Mouse (Mus musculus): ENCODE data around the gene Mfap2. TPM values are rescaled to one million over a fixed set of nuclear protein-coding genes. Genes with fewer than 3 reads are reported as not detected.

The Mfap2 gene
- polyA plus RNA-seq, 1 experiment from 2014 or later, result 409 TPM

DNA sequence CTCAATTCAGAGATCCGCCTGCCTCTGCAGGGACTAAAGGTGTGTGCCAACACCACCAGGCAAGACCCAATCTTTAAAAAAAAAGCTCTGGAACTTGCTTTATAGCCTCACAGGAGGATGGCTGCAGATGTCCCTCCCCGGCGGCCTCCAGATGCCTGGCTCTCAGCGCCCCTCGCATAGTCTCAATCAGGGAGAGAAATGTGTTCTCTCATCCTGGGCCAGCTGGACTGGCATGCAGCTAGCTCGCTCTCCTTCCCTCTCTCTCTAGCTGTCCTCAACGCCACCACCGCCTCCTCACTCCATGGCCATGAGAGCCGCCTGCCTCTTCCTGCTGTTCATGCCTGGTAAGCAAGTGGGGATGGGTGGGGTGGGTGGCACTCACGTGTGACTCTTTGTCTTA is 2.3 kb downstream of the Mfap2 start:
- Histone ChIP-seq H3K27ac (replicated peaks; ENCODE audit: low read depth, low read length) (no peak overlapping the region), H3K4me3 (ENCODE audit: low read depth, low read length) (peak overlapping the region; percentile 4; the same call in 1 of the 2 replicates), H3K4me1 (ENCODE audit: control insufficient read depth, insufficient read depth, low read length) (peaks cover 4% of the 10 kb centered on the region), H3K9me3 (replicated peaks; ENCODE audit: control insufficient read depth, low read length) (no peaks in the 10 kb centered on the region), H3K36me3 (replicated peaks; ENCODE audit: control insufficient read depth, insufficient read depth, low read depth, low read length) (peaks cover 17% of the 10 kb centered on the region), H3K9ac (replicated peaks; ENCODE audit: low read length) (0 out of 2 replicates have a peak overlapping the region, but pooled peaks have one; percentile 18), H3K4me2 (ENCODE audit: low read depth, low read length) (no peak overlapping the region), H3K27me3 (ENCODE audit: control insufficient read depth, insufficient read depth, low read length) (no peaks in the 10 kb centered on the region)
- DNase-seq (ENCODE audit: low spot score) (no peak), ATAC-seq (replicated peaks; ENCODE audit: insufficient number of reproducible peaks, low FRiP score, low TSS enrichment, low read depth) (no peak)
- WGBS, result 78% methylated on average over 8 of the region's 10 CpGs

DNA sequence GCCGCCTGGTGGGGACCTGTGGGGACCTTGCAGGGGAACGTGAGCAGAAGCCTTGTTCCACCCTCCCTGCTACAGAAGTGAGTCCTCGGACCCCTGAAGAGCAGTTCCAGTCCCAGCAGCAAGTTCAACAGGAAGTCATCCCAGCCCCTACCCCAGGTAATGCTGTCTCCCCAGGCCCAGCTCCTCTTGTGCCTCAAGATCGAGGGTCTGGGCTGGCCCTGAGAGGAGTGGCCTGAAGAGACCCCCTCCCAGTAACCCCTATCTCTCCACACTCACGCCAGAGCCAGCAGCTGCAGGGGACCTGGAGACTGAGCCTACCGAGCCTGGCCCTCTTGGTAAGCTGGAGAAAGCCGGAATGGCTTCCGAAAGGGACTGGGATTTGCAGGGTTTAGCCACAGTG is 3.9 kb downstream of the Mfap2 start:
- 67% methylated on average over 8 of the region's 8 CpGs for WGBS
- H3K4me1 ChIP-seq (ENCODE audit: control insufficient read depth, insufficient read depth, low read length), result peaks cover 4% of the 10 kb centered on the region
- H3K27ac ChIP-seq (replicated peaks; ENCODE audit: low read depth, low read length), result no peak overlapping the region
- no peaks in the 10 kb centered on the region for H3K27me3 ChIP-seq (ENCODE audit: control insufficient read depth, insufficient read depth, low read length)
- no peak overlapping the region for H3K9ac ChIP-seq (replicated peaks; ENCODE audit: low read length)
- peaks cover 17% of the 10 kb centered on the region for H3K36me3 ChIP-seq (replicated peaks; ENCODE audit: control insufficient read depth, insufficient read depth, low read depth, low read length)
- H3K4me2 ChIP-seq (ENCODE audit: low read depth, low read length), result no peak overlapping the region
- no peak overlapping the region for H3K4me3 ChIP-seq (ENCODE audit: low read depth, low read length)
- ATAC-seq (replicated peaks; ENCODE audit: insufficient number of reproducible peaks, low FRiP score, low TSS enrichment, low read depth) (no peak), DNase-seq (ENCODE audit: low spot score) (no peak)
- no peaks in the 10 kb centered on the region for H3K9me3 ChIP-seq (replicated peaks; ENCODE audit: control insufficient read depth, low read length)

DNA sequence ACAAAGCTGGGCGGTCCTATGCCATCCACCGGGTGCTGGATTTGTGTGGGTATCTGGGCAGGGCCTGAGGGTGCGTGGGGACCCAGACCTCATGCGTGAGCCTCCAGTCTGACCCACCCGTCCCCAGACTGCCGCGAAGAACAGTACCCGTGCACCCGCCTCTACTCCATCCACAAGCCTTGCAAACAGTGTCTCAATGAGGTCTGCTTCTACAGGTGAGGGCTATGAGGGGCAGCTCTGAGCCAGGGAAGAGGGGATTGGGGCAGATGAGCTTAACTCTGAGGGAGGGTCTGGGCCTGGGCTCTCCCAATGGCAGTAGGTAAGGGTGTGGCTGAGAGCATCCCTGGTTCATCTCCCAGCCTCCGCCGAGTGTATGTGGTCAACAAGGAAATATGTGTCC is 4.6 kb downstream of the Mfap2 start:
- Histone ChIP-seq H3K4me3 (ENCODE audit: low read depth, low read length) (no peak overlapping the region), H3K36me3 (replicated peaks; ENCODE audit: control insufficient read depth, insufficient read depth, low read depth, low read length) (peaks cover 17% of the 10 kb centered on the region), H3K9me3 (replicated peaks; ENCODE audit: control insufficient read depth, low read length) (no peaks in the 10 kb centered on the region), H3K9ac (replicated peaks; ENCODE audit: low read length) (no peak overlapping the region), H3K27ac (replicated peaks; ENCODE audit: low read depth, low read length) (no peak overlapping the region), H3K27me3 (ENCODE audit: control insufficient read depth, insufficient read depth, low read length) (no peaks in the 10 kb centered on the region), H3K4me2 (ENCODE audit: low read depth, low read length) (no peak overlapping the region), H3K4me1 (ENCODE audit: control insufficient read depth, insufficient read depth, low read length) (peaks cover 4% of the 10 kb centered on the region)
- 94% methylated on average over 11 of the region's 11 CpGs for WGBS
- ATAC-seq (replicated peaks; ENCODE audit: insufficient number of reproducible peaks, low FRiP score, low TSS enrichment, low read depth), result no peak
- DNase-seq (ENCODE audit: low spot score), result no peak

DNA sequence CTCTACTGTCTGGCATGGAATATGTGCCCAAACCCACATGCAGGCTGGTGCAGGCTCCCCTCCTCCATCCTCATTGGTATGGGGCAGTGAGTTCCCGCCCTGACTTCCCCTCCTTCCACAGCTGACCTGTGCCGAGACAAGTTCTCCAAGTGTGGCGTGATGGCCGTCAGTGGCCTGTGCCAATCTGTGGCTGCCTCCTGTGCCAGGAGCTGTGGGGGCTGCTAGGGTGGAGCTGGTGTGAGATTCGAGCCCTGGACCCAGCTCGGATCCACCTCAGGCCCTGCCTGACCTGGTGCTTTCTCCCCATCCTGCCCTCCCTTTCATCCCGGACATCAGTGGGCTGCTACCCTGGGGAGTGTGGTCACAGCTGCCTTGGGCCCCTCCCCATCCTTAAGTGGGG is 5.1 kb downstream of the Mfap2 start:
- Histone ChIP-seq H3K27ac (replicated peaks; ENCODE audit: low read depth, low read length) (no peak overlapping the region), H3K27me3 (ENCODE audit: control insufficient read depth, insufficient read depth, low read length) (no peaks in the 10 kb centered on the region), H3K4me1 (ENCODE audit: control insufficient read depth, insufficient read depth, low read length) (peaks cover 5% of the 10 kb centered on the region), H3K9ac (replicated peaks; ENCODE audit: low read length) (no peak overlapping the region), H3K36me3 (replicated peaks; ENCODE audit: control insufficient read depth, insufficient read depth, low read depth, low read length) (peaks cover 17% of the 10 kb centered on the region), H3K4me3 (ENCODE audit: low read depth, low read length) (no peak overlapping the region), H3K9me3 (replicated peaks; ENCODE audit: control insufficient read depth, low read length) (no peaks in the 10 kb centered on the region), H3K4me2 (ENCODE audit: low read depth, low read length) (no peak overlapping the region)
- 85% methylated on average over 7 of the region's 7 CpGs for WGBS
- ATAC-seq (replicated peaks; ENCODE audit: insufficient number of reproducible peaks, low FRiP score, low TSS enrichment, low read depth), result no peak
- no peak for DNase-seq (ENCODE audit: low spot score)

DNA sequence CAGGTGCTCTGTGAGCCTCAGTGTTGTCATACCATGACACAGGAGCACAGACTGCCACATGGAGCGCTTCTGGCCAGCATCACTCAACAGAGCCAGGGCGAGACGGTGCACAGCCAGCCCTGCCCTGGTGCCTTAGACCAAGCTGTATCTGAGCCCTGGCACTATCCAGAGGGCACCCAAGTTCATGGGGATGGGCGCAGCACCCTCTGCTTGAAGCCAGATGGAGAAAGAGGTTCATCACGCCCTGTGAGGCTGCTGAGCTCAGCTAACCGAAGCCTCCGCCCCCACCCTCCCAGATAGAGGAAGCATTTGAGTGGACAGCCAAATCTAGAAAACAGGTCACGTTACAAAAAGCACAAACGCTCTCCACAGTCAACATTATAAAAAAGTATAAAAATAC is 6.1 kb downstream of the Mfap2 start:
- Histone ChIP-seq H3K36me3 (replicated peaks; ENCODE audit: control insufficient read depth, insufficient read depth, low read depth, low read length) (peaks cover 17% of the 10 kb centered on the region), H3K27ac (replicated peaks; ENCODE audit: low read depth, low read length) (no peak overlapping the region), H3K4me2 (ENCODE audit: low read depth, low read length) (no peak overlapping the region), H3K9me3 (replicated peaks; ENCODE audit: control insufficient read depth, low read length) (no peaks in the 10 kb centered on the region), H3K4me3 (ENCODE audit: low read depth, low read length) (no peak overlapping the region), H3K4me1 (ENCODE audit: control insufficient read depth, insufficient read depth, low read length) (peaks cover 15% of the 10 kb centered on the region), H3K27me3 (ENCODE audit: control insufficient read depth, insufficient read depth, low read length) (no peaks in the 10 kb centered on the region), H3K9ac (replicated peaks; ENCODE audit: low read length) (no peak overlapping the region)
- ATAC-seq (replicated peaks; ENCODE audit: insufficient number of reproducible peaks, low FRiP score, low TSS enrichment, low read depth) (no peak), DNase-seq (ENCODE audit: low spot score) (no peak)
- 89% methylated on average over 9 of the region's 9 CpGs for WGBS

DNA sequence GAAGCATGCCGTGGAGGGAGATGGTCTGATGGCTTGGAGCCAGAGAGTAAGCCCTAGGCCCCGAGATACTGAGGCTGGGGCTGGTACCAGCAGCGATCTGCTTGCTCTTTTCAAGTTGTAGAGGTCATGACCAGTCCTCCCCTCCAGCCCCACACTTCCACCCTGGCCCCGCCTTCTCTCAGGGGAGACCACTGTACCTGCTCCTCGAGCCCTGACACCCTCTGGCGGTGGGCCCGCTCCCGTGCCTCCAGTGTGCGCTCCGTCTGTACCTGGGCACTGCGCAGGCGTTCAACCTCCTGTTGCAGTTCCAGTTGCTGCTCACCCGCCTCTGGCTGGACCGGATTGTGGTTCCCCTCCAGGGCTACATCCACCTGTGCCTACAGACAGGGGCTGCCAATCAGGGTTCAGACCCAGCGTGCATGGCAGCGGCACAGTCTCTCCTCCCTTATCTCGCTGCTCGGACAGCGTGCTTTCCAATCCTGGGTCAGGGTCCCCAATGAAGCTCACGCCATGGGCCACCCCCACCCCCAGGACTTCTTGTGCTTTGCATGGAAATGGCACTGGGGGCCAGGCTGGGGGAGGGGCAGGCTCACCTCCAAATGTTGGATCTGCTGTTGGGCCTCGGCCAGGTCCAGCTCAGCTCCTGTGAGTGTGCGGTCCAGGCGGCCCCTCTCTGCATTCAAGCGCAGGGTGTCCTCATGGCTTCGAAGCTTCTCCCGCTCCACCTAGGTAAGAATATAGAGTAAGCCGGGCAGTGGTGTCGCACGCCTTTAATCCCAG is 7.6 kb downstream of the Mfap2 start:
- Histone ChIP-seq H3K9me3 (replicated peaks; ENCODE audit: control insufficient read depth, low read length) (no peaks in the 10 kb centered on the region), H3K9ac (replicated peaks; ENCODE audit: low read length) (no peak overlapping the region), H3K27me3 (ENCODE audit: control insufficient read depth, insufficient read depth, low read length) (no peaks in the 10 kb centered on the region), H3K36me3 (replicated peaks; ENCODE audit: control insufficient read depth, insufficient read depth, low read depth, low read length) (peaks cover 13% of the 10 kb centered on the region), H3K27ac (replicated peaks; ENCODE audit: low read depth, low read length) (no peak overlapping the region), H3K4me3 (ENCODE audit: low read depth, low read length) (no peak overlapping the region), H3K4me1 (ENCODE audit: control insufficient read depth, insufficient read depth, low read length) (peaks cover 14% of the 10 kb centered on the region), H3K4me2 (ENCODE audit: low read depth, low read length) (no peak overlapping the region)
- 81% methylated on average over 29 of the region's 29 CpGs for WGBS
- DNase-seq (ENCODE audit: low spot score), result no peak
- no peak for ATAC-seq (replicated peaks; ENCODE audit: insufficient number of reproducible peaks, low FRiP score, low TSS enrichment, low read depth)

DNA sequence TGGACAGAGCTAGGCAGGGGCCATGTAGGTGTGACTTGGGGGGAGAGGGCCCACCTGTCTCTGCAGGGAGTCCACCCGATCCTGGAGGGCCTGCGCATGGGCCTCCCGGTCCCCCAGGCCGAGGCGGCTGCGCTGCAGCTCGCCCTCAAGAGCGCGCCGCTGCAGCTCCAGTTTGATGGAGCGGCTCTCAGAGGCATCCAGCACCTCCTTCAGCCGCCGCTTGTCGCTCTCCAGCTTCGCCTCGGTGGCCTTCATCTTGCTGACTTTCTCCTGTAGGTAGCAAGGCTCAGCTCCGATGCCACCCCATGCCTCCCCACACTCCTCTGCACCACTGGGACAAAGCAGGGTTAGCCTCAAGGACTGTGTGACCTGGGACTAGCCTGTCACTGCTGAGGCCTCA is 10.0 kb downstream of the Mfap2 start:
- Histone ChIP-seq H3K9ac (replicated peaks; ENCODE audit: low read length) (peak overlapping the region; percentile 18), H3K4me1 (ENCODE audit: control insufficient read depth, insufficient read depth, low read length) (peaks cover 14% of the 10 kb centered on the region), H3K27me3 (ENCODE audit: control insufficient read depth, insufficient read depth, low read length) (no peaks in the 10 kb centered on the region), H3K4me3 (ENCODE audit: low read depth, low read length) (no peak overlapping the region), H3K4me2 (ENCODE audit: low read depth, low read length) (no peak overlapping the region), H3K27ac (replicated peaks; ENCODE audit: low read depth, low read length) (peak overlapping the region; percentile 61), H3K9me3 (replicated peaks; ENCODE audit: control insufficient read depth, low read length) (no peaks in the 10 kb centered on the region), H3K36me3 (replicated peaks; ENCODE audit: control insufficient read depth, insufficient read depth, low read depth, low read length) (peaks cover 5% of the 10 kb centered on the region)
- 88% methylated on average over 17 of the region's 17 CpGs for WGBS
- DNase-seq (ENCODE audit: low spot score) (no peak), ATAC-seq (replicated peaks; ENCODE audit: insufficient number of reproducible peaks, low FRiP score, low TSS enrichment, low read depth) (no peak)

DNA sequence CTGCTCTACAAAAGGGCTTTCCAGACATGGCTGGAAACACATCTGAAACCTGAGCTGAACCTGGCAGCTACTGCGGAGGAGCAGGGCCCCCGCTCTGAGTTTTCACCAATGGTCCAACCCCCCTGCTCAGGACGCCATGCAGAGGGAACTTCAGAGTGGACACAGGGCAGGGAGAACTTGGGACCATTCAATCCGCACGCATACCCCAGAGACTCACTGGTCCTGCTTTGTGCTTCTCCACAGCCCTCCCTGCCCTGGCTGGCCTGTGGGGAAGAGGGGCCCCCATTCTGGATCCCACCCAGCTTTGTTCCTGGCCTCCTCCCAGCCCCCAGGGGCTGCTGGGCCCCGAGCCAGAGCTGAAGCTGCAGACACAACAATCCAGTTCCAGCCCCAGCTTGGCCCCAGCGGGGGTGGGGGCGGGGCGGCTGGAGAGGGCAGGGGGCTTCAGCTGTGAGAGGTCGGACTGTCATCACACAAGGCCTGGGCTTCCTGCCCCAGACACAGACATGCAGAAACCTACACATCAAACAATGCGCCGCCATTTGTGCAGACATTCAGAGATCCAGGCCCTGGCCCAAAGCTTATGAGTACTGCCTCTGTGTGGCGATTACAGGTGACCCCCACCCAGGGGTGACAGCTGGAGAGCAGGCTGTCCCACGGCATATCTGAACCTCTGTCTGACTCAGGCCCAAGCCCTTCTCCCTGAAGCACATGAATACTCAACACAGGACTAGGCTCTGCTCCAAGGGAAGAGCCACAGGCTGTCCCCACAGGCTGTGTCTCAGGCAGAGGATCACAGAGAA is 10.8 kb downstream of the Mfap2 start:
- DNase-seq (ENCODE audit: low spot score) (peak; percentile 66), ATAC-seq (replicated peaks; ENCODE audit: insufficient number of reproducible peaks, low FRiP score, low TSS enrichment, low read depth) (peak; percentile 43)
- peaks cover 14% of the 10 kb centered on the region for H3K4me1 ChIP-seq (ENCODE audit: control insufficient read depth, insufficient read depth, low read length)
- H3K9ac ChIP-seq (replicated peaks; ENCODE audit: low read length), result peak overlapping the region; percentile 56
- no peak overlapping the region for H3K4me3 ChIP-seq (ENCODE audit: low read depth, low read length)
- no peaks in the 10 kb centered on the region for H3K9me3 ChIP-seq (replicated peaks; ENCODE audit: control insufficient read depth, low read length)
- no peaks in the 10 kb centered on the region; the same call in 1 of the 2 replicates for H3K36me3 ChIP-seq (replicated peaks; ENCODE audit: control insufficient read depth, insufficient read depth, low read depth, low read length)
- peak overlapping the region; percentile 61 for H3K27ac ChIP-seq (replicated peaks; ENCODE audit: low read depth, low read length)
- 17% methylated on average over 14 of the region's 14 CpGs for WGBS
- H3K27me3 ChIP-seq (ENCODE audit: control insufficient read depth, insufficient read depth, low read length), result no peaks in the 10 kb centered on the region
- H3K4me2 ChIP-seq (ENCODE audit: low read depth, low read length), result 0 out of 2 replicates have a peak overlapping the region, but pooled peaks have one; percentile 8

Measured in embryonic facial prominence, embryonic 11.5 days (tissue).